Mouse (Mus musculus): ENCODE results near the gene Cpsf4l. TPM values are rescaled to one million over a fixed set of nuclear protein-coding genes. Genes with fewer than 3 reads are reported as not detected.

Cpsf4l gene
- polyA plus RNA-seq, 1 experiment from 2014 or later: 1.4 TPM

GRCm38 (mm10) chr11:113750571-113751483 lies 41.0 kb upstream of the Cpsf4l start:
- ATAC-seq (ENCODE audit: low FRiP score, low TSS enrichment): peak; percentile 46
- H3K27ac ChIP-seq (ENCODE audit: low read depth, low read length): peak overlapping the region; percentile 96
- H3K4me3 ChIP-seq (ENCODE audit: low read length): peak overlapping the region; percentile 88
- no peaks in the 10 kb centered on the region for H3K27me3 ChIP-seq (ENCODE audit: control insufficient read depth, insufficient read depth, low read length)
- under 1% methylated on average over 67 of the region's 67 CpGs for WGBS
- H3K4me1 ChIP-seq (ENCODE audit: control insufficient read depth, insufficient read depth, low read length): peaks cover 39% of the 10 kb centered on the region
- peak overlapping the region; percentile 77 for H3K4me2 ChIP-seq (replicated peaks; ENCODE audit: low read depth, low read length)
- H3K9me3 ChIP-seq (ENCODE audit: control insufficient read depth, low read length): no peaks in the 10 kb centered on the region
- H3K36me3 ChIP-seq (ENCODE audit: control insufficient read depth, insufficient read depth, low read length): peaks cover 9% of the 10 kb centered on the region
- peak overlapping the region; percentile 90 for H3K9ac ChIP-seq (ENCODE audit: low read depth, low read length)

- peak overlapping the region; percentile 77 for H3K4me2 ChIP-seq (replicated peaks; ENCODE audit: low read depth, low read length)
- no peaks in the 10 kb centered on the region for H3K27me3 ChIP-seq (ENCODE audit: control insufficient read depth, insufficient read depth, low read length)
- no peaks in the 10 kb centered on the region for H3K9me3 ChIP-seq (ENCODE audit: control insufficient read depth, low read length)
- H3K27ac ChIP-seq (ENCODE audit: low read depth, low read length): peak overlapping the region; percentile 96
- peaks cover 13% of the 10 kb centered on the region for H3K36me3 ChIP-seq (ENCODE audit: control insufficient read depth, insufficient read depth, low read length)
- WGBS: 3% methylated on average over 9 of the region's 9 CpGs
- peak overlapping the region; percentile 88 for H3K4me3 ChIP-seq (ENCODE audit: low read length)
- peaks cover 39% of the 10 kb centered on the region for H3K4me1 ChIP-seq (ENCODE audit: control insufficient read depth, insufficient read depth, low read length)
- no peak for ATAC-seq (ENCODE audit: low FRiP score, low TSS enrichment)
- peak overlapping the region; percentile 90 for H3K9ac ChIP-seq (ENCODE audit: low read depth, low read length)
These were observed 40.0 kb upstream of the Cpsf4l start for GRCm38 (mm10) chr11:113749749-113750351.

GRCm38 (mm10) chr11:113748797-113749521 lies 39.1 kb upstream of the Cpsf4l start:
- ATAC-seq (ENCODE audit: low FRiP score, low TSS enrichment): 0 out of 2 replicates have a peak, but pooled peaks have one; percentile 1
- no peaks in the 10 kb centered on the region for H3K9me3 ChIP-seq (ENCODE audit: control insufficient read depth, low read length)
- 6% methylated on average over 21 of the region's 21 CpGs for WGBS

DNA sequence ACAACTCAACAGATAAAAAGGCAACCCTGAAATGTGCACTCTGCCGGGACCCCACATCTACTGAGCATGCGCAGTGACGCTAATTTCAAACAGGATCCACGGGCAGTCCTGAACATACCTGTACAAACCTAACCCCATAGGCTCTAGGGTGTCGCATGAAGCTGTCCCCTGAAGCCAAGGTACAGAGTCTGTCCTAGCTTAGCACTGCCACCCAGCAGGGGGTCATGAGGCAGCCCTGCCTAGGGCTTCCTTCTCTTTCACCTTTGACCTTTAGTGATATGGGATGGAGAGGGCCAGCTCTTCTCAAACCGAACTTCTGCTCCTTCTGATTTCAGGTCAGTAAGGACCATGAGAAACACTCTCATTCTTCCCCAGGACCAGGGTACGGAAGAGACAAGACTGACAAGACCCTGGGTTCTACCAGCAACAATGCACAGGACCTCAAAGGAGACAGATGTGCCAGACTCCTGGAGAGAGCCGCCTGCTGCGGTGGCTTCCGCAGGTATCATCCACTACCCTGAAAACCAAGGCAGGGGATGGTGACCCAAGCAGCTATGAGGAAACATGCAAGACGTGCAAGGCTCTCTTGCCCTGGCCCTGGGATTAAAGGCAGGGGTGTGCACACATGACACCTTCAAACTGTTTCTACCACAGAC lies 38.0 kb upstream of the Cpsf4l start:
- Histone ChIP-seq H3K36me3 (ENCODE audit: control insufficient read depth, insufficient read depth, low read length) (peaks cover 25% of the 10 kb centered on the region), H3K9ac (ENCODE audit: low read depth, low read length) (peak overlapping the region; percentile 90; the same call in 1 of the 2 replicates), H3K27ac (ENCODE audit: low read depth, low read length) (no peak overlapping the region), H3K4me1 (ENCODE audit: control insufficient read depth, insufficient read depth, low read length) (peaks cover 39% of the 10 kb centered on the region), H3K4me2 (replicated peaks; ENCODE audit: low read depth, low read length) (peak overlapping the region; percentile 77), H3K27me3 (ENCODE audit: control insufficient read depth, insufficient read depth, low read length) (no peaks in the 10 kb centered on the region), H3K4me3 (ENCODE audit: low read length) (peak overlapping the region; percentile 88; the same call in 1 of the 2 replicates), H3K9me3 (ENCODE audit: control insufficient read depth, low read length) (peaks cover 4% of the 10 kb centered on the region; the same call in 1 of the 2 replicates)
- 79% methylated on average over 11 of the region's 11 CpGs for WGBS
- no peak for ATAC-seq (ENCODE audit: low FRiP score, low TSS enrichment)

More at GRCm38 (mm10) chr11:113748797-113749521, 39.1 kb upstream of the Cpsf4l start:
- no peaks in the 10 kb centered on the region for H3K27me3 ChIP-seq (ENCODE audit: control insufficient read depth, insufficient read depth, low read length)
- peaks cover 17% of the 10 kb centered on the region for H3K36me3 ChIP-seq (ENCODE audit: control insufficient read depth, insufficient read depth, low read length)
- H3K27ac ChIP-seq (ENCODE audit: low read depth, low read length): peak overlapping the region; percentile 96
- peak overlapping the region; percentile 77 for H3K4me2 ChIP-seq (replicated peaks; ENCODE audit: low read depth, low read length)
- peaks cover 39% of the 10 kb centered on the region for H3K4me1 ChIP-seq (ENCODE audit: control insufficient read depth, insufficient read depth, low read length)
- peak overlapping the region; percentile 90; the same call in 1 of the 2 replicates for H3K9ac ChIP-seq (ENCODE audit: low read depth, low read length)
- H3K4me3 ChIP-seq (ENCODE audit: low read length): peak overlapping the region; percentile 88

DNA sequence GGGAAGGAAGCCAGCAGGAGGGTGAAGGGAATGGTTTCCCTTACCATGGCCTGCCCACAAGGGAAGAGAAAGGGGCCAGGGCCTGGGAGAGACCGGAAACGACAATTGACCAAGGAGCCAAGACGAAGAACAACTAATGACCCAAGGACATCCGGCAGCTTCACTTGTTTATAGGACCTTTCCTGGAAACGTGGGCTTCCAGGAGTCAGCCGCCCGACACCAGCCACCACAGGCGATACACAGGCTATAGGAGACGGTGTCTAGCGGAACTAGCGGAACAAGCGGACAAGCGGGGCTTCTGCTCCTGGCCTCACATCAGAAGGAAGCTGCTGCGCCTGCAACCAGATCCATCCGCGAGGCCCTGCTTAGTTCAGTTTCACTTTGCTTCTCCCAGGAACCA lies 37.2 kb upstream of the Cpsf4l start:
- H3K4me2 ChIP-seq (replicated peaks; ENCODE audit: low read depth, low read length): peak overlapping the region; percentile 77
- no peaks in the 10 kb centered on the region for H3K27me3 ChIP-seq (ENCODE audit: control insufficient read depth, insufficient read depth, low read length)
- ATAC-seq (ENCODE audit: low FRiP score, low TSS enrichment): no peak
- peaks cover 36% of the 10 kb centered on the region for H3K4me1 ChIP-seq (ENCODE audit: control insufficient read depth, insufficient read depth, low read length)
- no peak overlapping the region; the same call in 1 of the 2 replicates for H3K4me3 ChIP-seq (ENCODE audit: low read length)
- peak overlapping the region; percentile 44; the same call in 1 of the 2 replicates for H3K27ac ChIP-seq (ENCODE audit: low read depth, low read length)
- peaks cover 4% of the 10 kb centered on the region; the same call in 1 of the 2 replicates for H3K9me3 ChIP-seq (ENCODE audit: control insufficient read depth, low read length)
- H3K9ac ChIP-seq (ENCODE audit: low read depth, low read length): peak overlapping the region; percentile 7; the same call in 1 of the 2 replicates
- WGBS: 29% methylated on average over 16 of the region's 16 CpGs
- peaks cover 25% of the 10 kb centered on the region for H3K36me3 ChIP-seq (ENCODE audit: control insufficient read depth, insufficient read depth, low read length)

GRCm38 (mm10) chr11:113745961-113746360 lies 36.1 kb upstream of the Cpsf4l start:
- WGBS: 67% methylated on average over 4 of the region's 4 CpGs

GRCm38 (mm10) chr11:113742998-113743397 lies 33.2 kb upstream of the Cpsf4l start:
- Histone ChIP-seq H3K9ac (ENCODE audit: low read depth, low read length) (no peak overlapping the region), H3K4me3 (ENCODE audit: low read length) (no peak overlapping the region), H3K4me2 (replicated peaks; ENCODE audit: low read depth, low read length) (no peak overlapping the region), H3K27ac (ENCODE audit: low read depth, low read length) (no peak overlapping the region), H3K9me3 (ENCODE audit: control insufficient read depth, low read length) (peaks cover 4% of the 10 kb centered on the region; the same call in 1 of the 2 replicates), H3K36me3 (ENCODE audit: control insufficient read depth, insufficient read depth, low read length) (peaks cover 18% of the 10 kb centered on the region), H3K27me3 (ENCODE audit: control insufficient read depth, insufficient read depth, low read length) (no peaks in the 10 kb centered on the region), H3K4me1 (ENCODE audit: control insufficient read depth, insufficient read depth, low read length) (peaks cover 27% of the 10 kb centered on the region)
- ATAC-seq (ENCODE audit: low FRiP score, low TSS enrichment): no peak
- 100% methylated on average over 1 of the region's 1 CpGs for WGBS

More at GRCm38 (mm10) chr11:113745961-113746360, 36.1 kb upstream of the Cpsf4l start:
- Histone ChIP-seq H3K27ac (ENCODE audit: low read depth, low read length) (no peak overlapping the region), H3K4me3 (ENCODE audit: low read length) (no peak overlapping the region), H3K27me3 (ENCODE audit: control insufficient read depth, insufficient read depth, low read length) (no peaks in the 10 kb centered on the region), H3K9me3 (ENCODE audit: control insufficient read depth, low read length) (peaks cover 4% of the 10 kb centered on the region; the same call in 1 of the 2 replicates), H3K4me1 (ENCODE audit: control insufficient read depth, insufficient read depth, low read length) (peaks cover 34% of the 10 kb centered on the region), H3K36me3 (ENCODE audit: control insufficient read depth, insufficient read depth, low read length) (peaks cover 25% of the 10 kb centered on the region), H3K4me2 (replicated peaks; ENCODE audit: low read depth, low read length) (no peak overlapping the region), H3K9ac (ENCODE audit: low read depth, low read length) (no peak overlapping the region)
- ATAC-seq (ENCODE audit: low FRiP score, low TSS enrichment): no peak

GRCm38 (mm10) chr11:113740100-113740499 lies 30.3 kb upstream of the Cpsf4l start:
- peaks cover 12% of the 10 kb centered on the region; the same call in 1 of the 2 replicates for H3K36me3 ChIP-seq (ENCODE audit: control insufficient read depth, insufficient read depth, low read length)
- H3K9ac ChIP-seq (ENCODE audit: low read depth, low read length): no peak overlapping the region
- H3K27ac ChIP-seq (ENCODE audit: low read depth, low read length): no peak overlapping the region
- no peak overlapping the region for H3K4me3 ChIP-seq (ENCODE audit: low read length)
- no peaks in the 10 kb centered on the region for H3K27me3 ChIP-seq (ENCODE audit: control insufficient read depth, insufficient read depth, low read length)
- WGBS: 72% methylated on average over 7 of the region's 7 CpGs
- no peak for ATAC-seq (ENCODE audit: low FRiP score, low TSS enrichment)
- H3K4me2 ChIP-seq (replicated peaks; ENCODE audit: low read depth, low read length): no peak overlapping the region
- peaks cover 41% of the 10 kb centered on the region for H3K4me1 ChIP-seq (ENCODE audit: control insufficient read depth, insufficient read depth, low read length)
- peaks cover 4% of the 10 kb centered on the region; the same call in 1 of the 2 replicates for H3K9me3 ChIP-seq (ENCODE audit: control insufficient read depth, low read length)
